Mouse (Mus musculus): ENCODE measurements around the gene Snx27. TPM values are rescaled to one million over a fixed set of nuclear protein-coding genes. Genes with fewer than 3 reads are reported as not detected.

Snx27 gene
- total and polyA plus RNA-seq, 3 experiments = 23.1 to 35.3 (median 34.9) TPM

DNA sequence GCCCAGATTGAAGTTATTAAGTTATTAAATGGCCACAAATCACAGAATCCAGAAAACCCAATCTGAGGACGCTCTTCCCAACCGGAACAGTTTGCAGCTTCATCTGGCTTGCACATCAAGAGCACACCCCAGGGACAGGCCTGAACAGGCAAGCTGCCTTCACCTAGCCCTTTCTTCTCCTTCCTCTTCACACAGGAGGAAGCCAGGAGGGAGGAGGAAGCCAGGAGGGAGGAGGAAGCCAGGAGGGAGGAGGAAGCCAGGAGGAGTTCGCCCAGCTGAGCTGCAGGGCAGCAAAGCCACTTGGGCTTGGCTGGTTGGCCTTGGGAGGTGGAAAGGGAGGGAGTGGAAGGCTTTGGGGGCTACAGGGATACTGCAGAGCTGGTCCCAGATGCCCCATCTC lies 113.6 kb downstream of the Snx27 start:
- no peaks in the 10 kb centered on the region for H3K27me3 ChIP-seq (replicated peaks)
- in situ Hi-C loops (cut with MboI; ENCODE audit: low pct_ligation_motif_present, low pct_unique_long_range_greater_than_20kb, low sequenced_read_pairs) (loop anchor here (25.0 kb wide), 1 partner anchor 143 kb away; no protein-coding TSS in a partner anchor), dilution Hi-C loops (cut with MboI; ENCODE audit: extremely low pct_ligation_motif_present, extremely low pct_unique_long_range_greater_than_20kb, low sequenced_read_pairs) (no loop called here)
- no peak for TF ChIP-seq RAD21 (IDR thresholded peaks at IDR 0.05; ENCODE audit: low read depth, low read length)
- no peak for TF ChIP-seq TBP (conservative IDR thresholded peaks at IDR 0.05; ENCODE audit: low read depth, low read length)
- TF ChIP-seq GABPA (IDR thresholded peaks at IDR 0.05; ENCODE audit: insufficient replicate concordance, low read depth, low read length) = no peak
- no peak for TF ChIP-seq ELF1 (IDR thresholded peaks at IDR 0.05; ENCODE audit: low read depth, low read length)
- no peak for TF ChIP-seq HCFC1 (IDR thresholded peaks at IDR 0.05; ENCODE audit: low read depth, low read length)
- TF ChIP-seq MXI1 (IDR thresholded peaks at IDR 0.05; ENCODE audit: low read depth, low read length) = no peak
- no peak for TF ChIP-seq MYC (IDR thresholded peaks at IDR 0.05; ENCODE audit: low read depth, low read length)
- no peak for TF ChIP-seq SIN3A (IDR thresholded peaks at IDR 0.05; ENCODE audit: low read length)
- no peak for TF ChIP-seq IRF4 (IDR thresholded peaks at IDR 0.05; ENCODE audit: low read depth, low read length)
- no peak for TF ChIP-seq UBTF (IDR thresholded peaks at IDR 0.05; ENCODE audit: low read depth, low read length)
- no peak for TF ChIP-seq USF2 (conservative IDR thresholded peaks at IDR 0.05; ENCODE audit: low read depth, low read length)
- no peak for TF ChIP-seq JUN (IDR thresholded peaks at IDR 0.05; ENCODE audit: insufficient read depth, low read depth, low read length)
- H3K9ac ChIP-seq (ENCODE audit: insufficient read depth, low read depth) = no peak overlapping the region
- H3K4me3 ChIP-seq (replicated peaks in 1 of 3; ENCODE audit: low read depth in 2 of 3, low read length in 2 of 3, poor library complexity in 1 of 3) = no peak overlapping the region
- DNase-seq (ENCODE audit: extremely low read depth) = no peak
- H3K36me3 ChIP-seq (replicated peaks in 1 of 2; ENCODE audit: control insufficient read depth in 1 of 2, insufficient read depth in 1 of 2, low read length in 1 of 2) = no peaks in the 10 kb centered on the region
- H3K79me2 ChIP-seq (replicated peaks; ENCODE audit: control insufficient read depth, extremely low read depth, insufficient read depth, poor library complexity, severe bottlenecking) = no peaks in the 10 kb centered on the region
- no peak overlapping the region for H3K27ac ChIP-seq (ENCODE audit: insufficient read depth, low read depth)
- no peak overlapping the region for H3K4me2 ChIP-seq (ENCODE audit: insufficient read depth, low read depth, poor library complexity, severe bottlenecking)
- 0 out of 4 replicates have a peak, but pooled peaks cover 2 to 4% of the 10 kb centered on the region in 2 experiments for H3K4me1 ChIP-seq (ENCODE audit: control insufficient read depth in 1 of 2, insufficient read depth in 2 of 2)
- no peaks in the 10 kb centered on the region for H3K9me3 ChIP-seq (replicated peaks; ENCODE audit: low read length)

- no peak overlapping the region for H3K4me2 ChIP-seq (ENCODE audit: insufficient read depth, low read depth, poor library complexity, severe bottlenecking)
- dilution Hi-C loops (cut with MboI; ENCODE audit: extremely low pct_ligation_motif_present, extremely low pct_unique_long_range_greater_than_20kb, low sequenced_read_pairs) = no loop called here
These were observed 116.7 kb downstream of the Snx27 start for GRCm38 (mm10) chr3:94465632-94466430.

More at GRCm38 (mm10) chr3:94465632-94466430, 116.7 kb downstream of the Snx27 start:
- in situ Hi-C loops (cut with MboI; ENCODE audit: low pct_ligation_motif_present, low pct_unique_long_range_greater_than_20kb, low sequenced_read_pairs) = loop anchor here (25.0 kb wide), 1 partner anchor 146 kb away; no protein-coding TSS in a partner anchor
- no peak overlapping the region for H3K9ac ChIP-seq (ENCODE audit: insufficient read depth, low read depth)
- no peak for DNase-seq (ENCODE audit: extremely low read depth)
- no peaks in the 10 kb centered on the region for H3K79me2 ChIP-seq (replicated peaks; ENCODE audit: control insufficient read depth, extremely low read depth, insufficient read depth, poor library complexity, severe bottlenecking)
- no peak overlapping the region for H3K4me3 ChIP-seq (replicated peaks in 1 of 3; ENCODE audit: low read depth in 2 of 3, low read length in 2 of 3, poor library complexity in 1 of 3)
- TF ChIP-seq EP300 (IDR thresholded peaks at IDR 0.05; ENCODE audit: low read length) (no peak), MAZ (IDR thresholded peaks at IDR 0.05; ENCODE audit: low read depth, low read length) (no peak), UBTF (IDR thresholded peaks at IDR 0.05; ENCODE audit: low read depth, low read length) (no peak), NRF1 (IDR thresholded peaks at IDR 0.05; ENCODE audit: low read depth, low read length) (no peak), ZC3H11A (IDR thresholded peaks at IDR 0.05; ENCODE audit: low read depth, low read length) (no peak), PAX5 (IDR thresholded peaks at IDR 0.05; ENCODE audit: low read length) (no peak), CHD1 (IDR thresholded peaks at IDR 0.05; ENCODE audit: low read depth, low read length) (no peak), CHD2 (IDR thresholded peaks at IDR 0.05; ENCODE audit: low read length) (no peak), ELF1 (IDR thresholded peaks at IDR 0.05; ENCODE audit: low read depth, low read length) (no peak), E2F4 (IDR thresholded peaks at IDR 0.05; ENCODE audit: insufficient replicate concordance, low read depth, low read length) (no peak), MEF2A (IDR thresholded peaks at IDR 0.05; ENCODE audit: borderline replicate concordance, low read depth, low read length) (no peak), ETS1 (conservative IDR thresholded peaks at IDR 0.05; ENCODE audit: low read depth, low read length) (no peak), MXI1 (IDR thresholded peaks at IDR 0.05; ENCODE audit: low read depth, low read length) (no peak), ZNF384 (IDR thresholded peaks at IDR 0.05; ENCODE audit: low read depth, low read length) (no peak), MAFK (IDR thresholded peaks at IDR 0.05; ENCODE audit: insufficient replicate concordance, low read length) (no peak), USF1 (IDR thresholded peaks at IDR 0.05; ENCODE audit: low read depth, low read length) (no peak), RCOR1 (conservative IDR thresholded peaks at IDR 0.05; ENCODE audit: low read depth, low read length) (no peak)
- H3K4me1 ChIP-seq (ENCODE audit: control insufficient read depth in 1 of 2, insufficient read depth in 2 of 2) = 0 out of 4 replicates have a peak, but pooled peaks cover 2 to 4% of the 10 kb centered on the region in 2 experiments
- no peaks in the 10 kb centered on the region for H3K36me3 ChIP-seq (replicated peaks in 1 of 2; ENCODE audit: control insufficient read depth in 1 of 2, insufficient read depth in 1 of 2, low read length in 1 of 2)
- no peak overlapping the region for H3K27ac ChIP-seq (ENCODE audit: insufficient read depth, low read depth)
- no peaks in the 10 kb centered on the region for H3K27me3 ChIP-seq (replicated peaks)
- no peaks in the 10 kb centered on the region for H3K9me3 ChIP-seq (replicated peaks; ENCODE audit: low read length)

Measured in CH12.LX (cell line).